Comparison of ENCODE assay signal across 12 mouse cellular contexts in genomic region chr17:74267415-74268180, GRCm38 (mm10). TPM values are rescaled to one million over a fixed set of nuclear protein-coding genes. Genes with fewer than 3 reads are reported as not detected.
DNase-seq lines count a peak whose midpoint lies in the region; ATAC-seq and TF ChIP-seq lines count a peak whose summit lies in the region.
"Had no signal": no experiment of that assay in that cellular context is flagged by ENCODE, and none has a peak within 500 bp of the region (broad histone marks: within the 10 kb centered on the region; RNA-seq: fewer than 3 reads in every experiment).

No protein-coding gene starts in this region.

- DNase-seq in layer of hippocampus, adult 2 months (ENCODE audit: low spot score in 2 of 2) = no peak
- DNase-seq in layer of hippocampus, postnatal 25 days (ENCODE audit: extremely low spot score in 1 of 2, low spot score in 1 of 2) = no peak
- DNase-seq in ES-E14 (ENCODE audit: low read depth, low spot score) = no peak
- DNase-seq in ovary, postnatal 14 days (ENCODE audit: low spot score) = no peak
- no peak for DNase-seq in frontal cortex, postnatal 14 days (ENCODE audit: low spot score in 2 of 2)
- DNase-seq: cerebellum, adult 9-10 months; kidney, postnatal 25 days; thymus, adult 2 months had no signal

- H3K27ac ChIP-seq in layer of hippocampus, adult 2 months = no peak overlapping the region
- no peak overlapping the region for H3K27ac ChIP-seq in ES-E14 (ENCODE audit: insufficient read depth, low read depth, low read length, poor library complexity, severe bottlenecking)
- H3K27ac ChIP-seq: limb, embryonic 12.5 days; midbrain, embryonic 12.5 days had no signal

- no peak overlapping the region for H3K9ac ChIP-seq in ES-E14 (ENCODE audit: insufficient read depth, low read depth, low read length, poor library complexity, severe bottlenecking)
- H3K9ac ChIP-seq: limb, embryonic 12.5 days; midbrain, embryonic 12.5 days had no signal

- TF ChIP-seq CTCF in layer of hippocampus, adult 2 months (conservative IDR thresholded peaks at IDR 0.05) = peak; percentile 63

- H3K4me3 ChIP-seq in layer of hippocampus, adult 2 months = no peak overlapping the region
- no peak overlapping the region for H3K4me3 ChIP-seq in ES-E14 (ENCODE audit: insufficient read depth in 1 of 2, low read depth in 1 of 2, low read length in 2 of 2, poor library complexity in 1 of 2, severe bottlenecking in 1 of 2)
- H3K4me3 ChIP-seq: limb, embryonic 12.5 days; midbrain, embryonic 12.5 days had no signal

- peaks cover 3 to 11% of the 10 kb centered on the region in 2 experiments; a peak in 1 of 4 replicates for H3K4me1 ChIP-seq in ES-E14 (ENCODE audit: control insufficient read depth in 2 of 2, insufficient read depth in 2 of 2, low read length in 2 of 2, poor library complexity in 1 of 2)

- no peaks in the 10 kb centered on the region for H3K9me3 ChIP-seq in ES-E14 (ENCODE audit: control insufficient read depth, insufficient read depth, low read depth, low read length)
- H3K9me3 ChIP-seq: limb, embryonic 12.5 days; midbrain, embryonic 12.5 days had no signal

- in situ Hi-C loops in ES-E14 (cut with MboI; ENCODE audit: low sequenced_read_pairs in 2 of 2, unreplicated experiment in 2 of 2) = no loop called here

- peak; percentile 92 for ATAC-seq in erythroblast, adult 5-6 weeks (replicated peaks; ENCODE audit: low FRiP score, poor library complexity, severe bottlenecking)
- ATAC-seq in megakaryocyte-erythroid progenitor cell, adult 5-6 weeks (replicated peaks; ENCODE audit: low FRiP score, low TSS enrichment, poor library complexity, severe bottlenecking) = peak; percentile 89

- H3K36me3 ChIP-seq in ES-E14 (ENCODE audit: control insufficient read depth, insufficient read depth, low read length, poor library complexity, severe bottlenecking) = no peaks in the 10 kb centered on the region
- H3K36me3 ChIP-seq: limb, embryonic 12.5 days; midbrain, embryonic 12.5 days had no signal

TF ChIP-seq in ES-E14, 5 proteins besides CTCF, POLR2A, EP300 and RAD21:
- TF ChIP-seq ZC3H11A (IDR thresholded peaks at IDR 0.05; ENCODE audit: borderline replicate concordance, low read depth, low read length) = peak; percentile 10; the same call in 1 of the 2 replicates
- no peak for TF ChIP-seq ZNF384 (IDR thresholded peaks at IDR 0.05; ENCODE audit: low read depth, low read length)
- TF ChIP-seq HCFC1 (IDR thresholded peaks at IDR 0.05; ENCODE audit: borderline replicate concordance, insufficient read depth, low read length) = no peak

RNA-seq across cellular contexts. Expression of gene Memo1, which starts 27.7 kb away (rescaled TPM):
- total RNA-seq in layer of hippocampus, adult 2 months (2021) = 10 to 100 TPM; 50.5 to 52.3 TPM
- 10 to 100 TPM; 39.6 to 48.5 TPM for total RNA-seq in layer of hippocampus, postnatal 25 days (2021)
- total RNA-seq in ES-E14 (2012; rRNA removed) = 59.1 and 66.7 TPM in 2 replicates
- 287 and 347 TPM in 2 replicates for total RNA-seq in erythroblast, adult 5-6 weeks (2015; ENCODE audit: low replicate concordance)
- total RNA-seq in erythroblast, adult 5-6 weeks (2017; ENCODE audit: low replicate concordance) = 544 and 662 TPM in 2 replicates
- total RNA-seq in megakaryocyte-erythroid progenitor cell, adult 5-6 weeks (2014; fragmentation: Nextera tagmentation) = 148 and 172 TPM in 2 replicates
- total RNA-seq in megakaryocyte-erythroid progenitor cell, adult 5-6 weeks (2017) = 197 and 201 TPM in 2 replicates

RNA-seq across cellular contexts. Expression of gene Dpy30, which starts 56.1 kb away (rescaled TPM):
- 10 to 100 TPM; 49.0 to 53.1 TPM for total RNA-seq in layer of hippocampus, adult 2 months (2021)
- 10 to 100 TPM; 49.7 to 51.6 TPM for total RNA-seq in layer of hippocampus, postnatal 25 days (2021)
- total RNA-seq in ES-E14 (2012; rRNA removed) = 180 TPM in 2 replicates
- total RNA-seq in erythroblast, adult 5-6 weeks (2015; ENCODE audit: low replicate concordance) = 50.2 and 65.9 TPM in 2 replicates
- total RNA-seq in erythroblast, adult 5-6 weeks (2017; ENCODE audit: low replicate concordance) = 34.2 and 52.1 TPM in 2 replicates
- 233 and 253 TPM in 2 replicates for total RNA-seq in megakaryocyte-erythroid progenitor cell, adult 5-6 weeks (2014; fragmentation: Nextera tagmentation)
- total RNA-seq in megakaryocyte-erythroid progenitor cell, adult 5-6 weeks (2017) = 114 and 178 TPM in 2 replicates
